In genomic region chr12:78952053-78952452, GRCm38 (mm10) we compare ENCODE assay signal across 15 mouse cellular contexts. TPM values are rescaled to one million over a fixed set of nuclear protein-coding genes. Genes with fewer than 3 reads are reported as not detected.
DNase-seq lines count a peak whose midpoint lies in the region; ATAC-seq lines count a peak whose summit lies in the region.
"Had no signal": no experiment of that assay in that cellular context is flagged by ENCODE, and none has a peak within 500 bp of the region (broad histone marks: within the 10 kb centered on the region; RNA-seq: fewer than 3 reads in every experiment).

No protein-coding gene starts in this region.

- peak; percentile 31 for ATAC-seq in frontal cortex, adult (ENCODE audit: low TSS enrichment)
- ATAC-seq: activated CD4-positive, CD25-positive, alpha-beta regulatory T cell, adult 4 months; forebrain, postnatal 0 days had no signal

- DNase-seq in frontal cortex, postnatal 14 days (ENCODE audit: low spot score in 2 of 2), result no peak
- DNase-seq in layer of hippocampus, adult 18-20 months (ENCODE audit: low spot score in 2 of 2), result peak; percentile 7 to 47
- no peak for DNase-seq in layer of hippocampus, postnatal 10 days (ENCODE audit: low spot score in 2 of 2)
- DNase-seq in 3T3-L1 (ENCODE audit: low read depth, low spot score), result peak; percentile 39
- peak; percentile 83 to 85 for DNase-seq in cerebellum, postnatal 14 days
- no peak for DNase-seq in lung, postnatal 4 days
- no peak for DNase-seq in c-Kit-positive CD71-positive TER-119-positive erythroid progenitor cells, embryonic 14.5 days (ENCODE audit: low spot score)
- DNase-seq: embryo, embryonic 11 days; forebrain, postnatal 0 days; kidney, postnatal 10 days; lung, postnatal 36 days; midbrain, embryonic 14.5 days; thymus, postnatal 36 days had no signal

RNA-seq across cellular contexts. Expression of gene Plek2, which starts 45.3 kb away (rescaled TPM):
- under 1 TPM; 0.27 to 0.33 TPM for total RNA-seq in layer of hippocampus, adult 18-20 months (2021)
- total RNA-seq in layer of hippocampus, postnatal 10 days (2021), result under 1 TPM; 0.30 to 0.56 TPM

RNA-seq across cellular contexts. Expression of gene Tmem229b, which starts 55.4 kb away (rescaled TPM):
- total RNA-seq in layer of hippocampus, adult 18-20 months (2021), result 10 to 100 TPM; 26.4 to 26.5 TPM
- total RNA-seq in layer of hippocampus, postnatal 10 days (2021), result 10 to 100 TPM; 88.7 to 96.9 TPM

Comparison
In these comparisons a context has a peak if more than half of its experiments do, and no peak if none do; other contexts are left out.
1. DNase-seq: peak in layer of hippocampus, adult 18-20 months (2 of 2), 3T3-L1 (single experiment) and cerebellum, postnatal 14 days (2 of 2); none in frontal cortex, postnatal 14 days (0 of 2), layer of hippocampus, postnatal 10 days (0 of 2), lung, postnatal 4 days (0 of 2) and c-Kit-positive CD71-positive TER-119-positive erythroid progenitor cells, embryonic 14.5 days (single experiment).